Mouse (Mus musculus) gastrocnemius, postnatal 14 days (tissue): ENCODE measurements around the gene Nkx2-5. TPM values are rescaled to one million over a fixed set of nuclear protein-coding genes. Genes with fewer than 3 reads are reported as not detected.
A peak's percentile ranks its signal among the peaks of the same experiment; 100 is the strongest.

Source experiments
- DNase-seq: peaks from one replicate; pipeline ENCODE4 v3.0.0; 2021; ENCODE audit warnings: mixed read lengths
- intact Hi-C: fragments of 180-260 bp; cut with DNase I; formaldehyde crosslinking; loops from one replicate; pipeline ENCODE4 v1.15.1; 2025; ENCODE audit warnings: low total_unique reads
- long read RNA-seq, 2 experiments: library from polyadenylated mRNA; stranded (forward); transcript quantifications; one replicate each; pipeline ENCODE4 v2.0.0; 2021
- total RNA-seq, 2 experiments: library from RNA; stranded (reverse); gene quantifications; 2 replicates each; pipeline ENCODE4 v1.2.3; 2021

The Nkx2-5 gene
- not detected for total RNA-seq
- long read RNA-seq, experiment 1, result 0 reads
- long read RNA-seq, experiment 2, result 0 reads

DNA sequence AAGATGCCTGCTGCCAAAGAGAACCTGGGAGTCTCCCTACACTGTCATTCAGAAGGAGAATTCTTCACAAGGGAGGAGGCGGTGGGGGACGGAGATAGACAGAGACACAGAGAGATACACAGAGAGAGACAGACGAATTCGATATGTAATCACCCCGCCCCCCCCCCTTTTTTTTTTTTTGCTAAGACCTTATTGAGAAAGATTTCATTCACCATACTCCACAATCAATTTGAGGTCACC lies at the start of gene Nkx2-5:
Gene Nkx2-5, minus strand, starts transcription at position 101 of the 240 bp plus-strand sequence.
- intact Hi-C loops, result no loop called here
- DNase-seq, result no peak

DNA sequence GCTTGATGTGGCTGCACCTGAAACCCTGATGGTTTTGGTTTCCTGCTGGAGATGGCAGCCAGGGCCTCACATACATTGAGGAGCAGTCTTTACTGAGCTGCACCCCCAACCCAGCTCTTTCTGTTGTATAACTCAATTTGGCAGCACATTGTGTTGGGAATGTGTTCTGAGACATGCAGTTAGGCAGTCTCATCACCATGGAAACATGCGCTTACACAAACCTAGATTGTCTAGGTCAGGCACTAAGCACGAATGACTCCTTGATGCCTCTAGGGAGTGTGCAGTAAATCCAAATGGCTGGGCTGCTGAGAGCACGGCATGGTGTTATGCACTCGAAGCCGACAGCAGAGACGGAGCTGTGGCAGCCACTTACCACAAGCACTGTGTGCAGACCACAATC lies 49.5 kb upstream of the Nkx2-5 start:
- DNase-seq, result no peak
- intact Hi-C loops, result loop anchor here (10.0 kb wide), 1 partner anchor 440 kb away; no protein-coding TSS in a partner anchor

DNA sequence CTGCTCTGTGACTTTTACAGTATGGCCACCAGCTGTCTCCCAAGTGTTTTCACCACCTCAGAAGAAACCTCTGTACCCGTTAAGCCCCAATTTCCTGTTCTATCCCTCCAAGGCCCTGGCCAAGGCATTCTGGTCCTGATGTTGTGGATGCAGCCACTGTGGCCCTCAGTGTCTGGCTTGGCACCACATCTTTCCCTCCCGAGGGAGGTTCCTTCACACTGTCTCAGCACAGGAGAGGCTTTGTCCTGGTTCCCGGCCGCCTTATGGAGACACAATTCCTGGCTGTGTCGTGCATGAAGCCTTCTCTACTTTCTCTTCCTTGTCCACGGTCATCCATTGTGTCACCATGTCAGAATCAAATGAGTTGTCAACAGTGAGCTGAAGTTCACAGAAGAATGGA lies 48.7 kb upstream of the Nkx2-5 start:
- no peak for DNase-seq
- intact Hi-C loops, result loop anchor here (10.0 kb wide), 1 partner anchor 439 kb away; no protein-coding TSS in a partner anchor

DNA sequence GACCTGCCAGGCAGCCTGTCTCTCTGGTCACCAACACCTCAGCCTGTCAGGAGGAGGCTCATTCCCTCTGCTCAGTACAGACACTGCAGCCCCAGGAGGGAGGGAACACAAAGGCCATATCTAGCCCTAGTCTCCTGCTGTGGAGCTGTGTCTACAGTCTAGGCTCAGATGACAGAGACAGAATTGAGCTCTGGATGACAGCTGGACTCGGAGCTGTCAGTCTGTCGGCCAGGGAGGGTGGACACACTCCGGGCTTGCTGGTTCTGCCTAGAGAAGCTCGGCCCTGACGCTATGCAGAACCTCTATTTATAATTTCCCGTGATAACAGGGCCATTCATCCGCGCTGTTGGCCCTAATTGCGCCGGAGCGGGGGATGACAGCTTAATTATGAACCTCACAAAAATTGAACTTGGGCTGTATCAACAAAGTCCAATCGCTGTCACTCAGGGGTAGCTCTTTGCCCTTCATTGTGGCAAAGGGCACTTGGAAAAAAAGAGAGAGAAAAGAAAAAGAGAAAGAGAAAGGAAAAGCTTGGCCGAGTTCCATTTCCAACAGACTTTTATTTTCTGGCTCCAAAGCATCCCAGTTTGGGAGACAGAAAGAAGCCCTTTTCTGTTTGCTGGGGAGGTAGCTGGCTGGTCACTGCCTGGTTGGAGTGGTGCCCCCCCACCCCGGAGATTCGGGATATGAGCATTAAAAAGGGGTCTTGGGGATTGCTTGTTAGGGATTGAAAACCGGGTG lies 48.0 kb upstream of the Nkx2-5 start:
- DNase-seq, result no peak
- intact Hi-C loops, result loop anchor here (10.0 kb wide), 1 partner anchor 438 kb away; no protein-coding TSS in a partner anchor

DNA sequence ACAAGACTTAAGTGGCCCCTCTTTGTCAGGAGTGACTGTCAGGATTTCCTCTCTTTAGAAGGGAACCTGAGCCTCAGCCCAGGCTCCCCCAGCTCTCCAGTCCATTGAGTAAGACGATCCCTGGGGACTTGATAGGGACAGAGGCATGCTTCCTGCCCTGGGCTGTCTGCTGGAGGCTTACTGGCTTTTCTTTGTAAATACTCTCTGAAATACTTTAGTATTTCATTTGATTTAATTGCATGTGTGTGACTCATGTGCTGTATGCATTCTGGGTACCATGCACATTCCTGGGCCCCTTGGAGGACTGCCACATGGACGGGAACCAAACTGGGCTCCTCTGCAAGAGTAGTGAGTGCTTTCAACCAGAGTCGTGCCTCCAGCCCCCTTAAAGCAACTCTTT lies 43.1 kb upstream of the Nkx2-5 start:
- intact Hi-C loops, result loop anchor here (5.0 kb wide), 1 partner anchor 231 kb away; no protein-coding TSS in a partner anchor
- DNase-seq, result no peak

DNA sequence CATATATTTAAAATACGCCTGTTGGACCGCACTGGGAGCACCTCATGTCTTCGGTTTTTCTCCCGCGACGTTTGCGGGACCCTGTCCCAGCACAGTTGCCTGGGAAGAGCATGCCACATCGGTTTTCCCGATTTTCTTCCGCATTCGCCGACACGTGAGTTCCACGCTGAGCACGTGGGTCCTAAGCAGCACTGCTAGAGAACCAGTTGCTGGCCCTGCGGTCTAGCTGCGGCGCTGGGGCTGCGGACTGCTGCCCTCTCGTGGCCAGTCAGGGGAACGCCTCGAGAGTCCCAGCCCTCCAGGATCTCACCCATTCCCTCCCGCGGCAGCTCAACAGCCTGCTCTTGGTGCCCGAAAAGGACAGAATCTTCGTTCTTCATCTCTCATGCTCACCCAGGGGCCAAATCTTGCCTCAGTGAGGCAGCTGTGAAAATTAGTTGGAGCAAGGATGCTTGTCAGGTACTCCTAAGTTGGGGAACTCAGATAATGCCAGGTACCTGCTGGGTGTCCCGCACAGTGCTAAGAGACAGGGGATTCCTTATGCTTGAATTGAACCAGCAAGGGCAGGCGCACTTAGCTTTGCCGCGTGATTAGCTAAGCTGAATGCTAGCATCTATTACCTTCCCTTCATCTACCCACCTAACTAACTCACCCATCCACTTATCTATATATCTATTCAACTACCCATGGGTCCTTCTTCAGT lies 41.4 kb upstream of the Nkx2-5 start:
- intact Hi-C loops, result loop anchor here (5.0 kb wide), 1 partner anchor 229 kb away; no protein-coding TSS in a partner anchor
- peak; percentile 87 for DNase-seq

DNA sequence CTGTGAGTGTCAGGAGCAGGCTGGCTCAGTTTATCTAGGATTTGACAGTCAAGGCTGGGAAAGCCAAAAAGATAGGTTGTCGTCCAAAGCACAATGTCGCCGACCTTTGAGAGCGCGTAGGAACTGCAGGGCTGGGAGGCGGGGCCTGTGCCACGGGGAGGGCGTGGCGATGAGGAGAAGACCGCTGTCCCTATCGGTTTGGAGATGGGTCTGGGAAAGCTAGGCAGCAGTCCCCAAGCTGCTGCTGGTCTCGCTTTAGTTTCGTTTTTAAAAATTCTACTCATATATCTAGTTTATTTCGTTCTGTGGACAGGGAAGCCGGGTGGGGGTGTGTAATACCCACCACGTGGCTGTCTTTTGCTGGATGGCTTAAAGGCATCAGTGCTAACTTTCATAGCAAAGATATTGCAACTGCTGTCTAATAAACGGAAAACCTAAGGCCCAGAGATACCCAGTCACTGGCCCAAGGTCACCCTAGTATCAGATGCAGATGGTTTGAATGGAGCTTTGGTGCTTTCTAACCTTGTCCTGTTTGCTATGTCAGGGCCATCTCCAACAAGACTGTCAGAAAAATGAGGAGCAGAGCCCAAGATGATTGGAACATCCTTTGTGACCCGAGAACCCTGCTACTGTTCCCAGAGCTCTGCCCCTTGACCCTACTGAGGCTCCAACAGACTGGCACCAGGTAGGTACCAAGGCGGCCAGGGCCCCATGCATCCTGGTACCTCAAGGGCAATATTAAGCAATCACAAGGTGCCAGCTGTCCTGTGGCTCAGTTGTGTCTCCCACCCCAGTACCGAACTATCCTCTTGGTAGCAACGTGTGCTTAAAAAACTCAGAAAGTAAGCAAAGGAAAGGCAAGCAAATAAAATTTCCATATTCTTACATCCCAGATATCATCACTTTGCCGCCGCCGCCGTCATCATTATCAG lies 40.5 kb upstream of the Nkx2-5 start:
- intact Hi-C loops, result loop anchor here (2.0 to 5.0 kb wide), 2 partner anchors 92 to 228 kb away; no protein-coding TSS in a partner anchor
- peak; percentile 85 for DNase-seq

DNA sequence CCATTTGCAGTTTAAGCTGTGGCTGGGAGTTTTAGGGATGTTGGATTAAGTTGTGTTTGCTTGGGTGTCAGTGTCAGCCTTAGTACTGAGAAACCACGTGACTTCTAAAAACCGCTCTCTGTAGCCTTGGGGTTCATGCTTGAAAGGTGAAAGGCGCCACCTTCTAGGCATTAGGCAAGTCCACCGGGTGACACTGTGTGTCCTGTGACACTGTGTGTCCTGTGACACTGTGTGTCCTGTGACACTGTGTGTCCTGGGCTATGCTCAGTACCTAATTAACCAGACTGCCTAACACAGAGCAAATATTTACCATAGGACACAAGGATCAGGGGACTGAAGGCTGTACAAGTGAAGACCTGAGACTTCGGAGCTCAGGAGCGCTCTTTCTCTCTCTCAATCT lies 38.8 kb upstream of the Nkx2-5 start:
- no peak for DNase-seq
- intact Hi-C loops, result no loop called here

DNA sequence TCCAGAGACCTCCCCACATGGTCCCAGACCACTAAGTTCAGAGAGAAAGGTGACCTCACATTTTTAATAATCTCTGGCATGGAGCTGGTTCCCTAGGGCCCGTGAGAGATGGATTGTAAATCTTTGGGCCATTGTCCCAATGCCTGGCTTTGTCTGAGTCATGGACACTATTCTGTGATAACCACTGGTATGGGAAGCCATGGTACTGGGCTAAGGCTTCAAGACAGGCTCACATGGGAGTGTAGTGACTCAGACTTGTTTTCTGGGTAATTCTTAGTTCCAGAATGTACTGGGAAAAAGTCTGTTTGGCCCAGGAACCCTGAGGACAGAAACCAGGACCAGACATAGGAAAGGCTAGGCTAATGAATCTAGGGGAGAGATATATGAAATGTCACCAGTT lies 37.9 kb upstream of the Nkx2-5 start:
- intact Hi-C loops, result no loop called here
- no peak for DNase-seq

DNA sequence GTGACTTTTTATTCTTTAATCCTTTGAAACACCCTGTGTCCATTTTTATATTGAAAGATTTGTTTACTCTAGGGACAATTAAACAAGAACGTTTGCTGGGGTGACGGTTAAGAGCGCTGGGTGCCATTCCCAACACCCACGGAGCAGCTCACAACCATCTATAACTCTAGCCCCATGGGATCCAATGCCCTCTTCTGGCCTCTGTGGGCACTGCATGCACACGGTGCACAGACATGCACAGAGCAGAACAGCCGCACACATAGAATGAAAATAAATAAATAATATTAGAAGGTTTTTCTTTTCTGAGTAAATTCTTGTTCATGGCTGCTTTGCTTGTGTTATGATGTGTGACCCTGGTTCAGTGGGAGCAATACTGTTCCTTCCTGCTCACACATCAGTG lies 34.4 kb upstream of the Nkx2-5 start:
- intact Hi-C loops, result no loop called here
- DNase-seq, result no peak

DNA sequence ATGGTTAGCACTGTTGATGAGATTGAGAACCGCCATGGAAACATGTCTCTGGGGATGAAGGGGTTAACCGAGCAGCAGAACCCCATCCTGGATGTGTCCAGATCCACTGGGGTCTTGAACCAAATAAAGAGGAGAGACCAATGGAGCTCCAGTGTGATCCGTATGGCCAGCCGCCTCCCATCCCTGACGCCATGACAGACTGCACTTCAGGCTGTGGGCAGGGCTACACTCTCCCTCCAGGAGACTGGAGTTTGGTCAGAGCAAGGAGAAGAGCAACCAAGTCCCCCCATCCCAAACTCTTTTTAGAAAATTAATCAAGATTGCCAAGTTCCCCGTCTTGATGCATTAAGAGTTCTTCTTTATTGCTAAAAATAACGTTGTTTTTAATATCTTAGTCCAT lies 33.1 kb upstream of the Nkx2-5 start:
- no peak for DNase-seq
- intact Hi-C loops, result no loop called here

DNA sequence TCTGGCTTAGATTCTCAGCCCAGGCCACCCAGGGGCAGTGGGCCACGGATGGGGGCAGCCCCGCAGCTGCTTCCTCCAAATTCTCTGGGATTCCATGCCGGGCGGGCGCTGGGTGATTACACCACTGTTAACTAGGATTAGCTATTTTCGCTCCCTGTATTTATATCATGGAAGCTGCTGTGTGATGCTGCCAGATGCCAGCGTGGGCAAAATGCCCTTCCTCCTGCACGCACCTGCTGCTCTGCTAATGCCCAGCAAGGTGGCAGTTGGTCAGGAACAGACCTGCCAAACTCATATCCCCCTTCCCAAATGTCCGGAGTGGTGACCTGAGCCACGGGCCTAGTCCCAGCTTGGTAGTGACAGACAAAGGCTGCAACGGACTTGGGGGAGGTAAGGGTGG lies 29.7 kb upstream of the Nkx2-5 start:
- peak; percentile 15 for DNase-seq
- intact Hi-C loops, result no loop called here

DNA sequence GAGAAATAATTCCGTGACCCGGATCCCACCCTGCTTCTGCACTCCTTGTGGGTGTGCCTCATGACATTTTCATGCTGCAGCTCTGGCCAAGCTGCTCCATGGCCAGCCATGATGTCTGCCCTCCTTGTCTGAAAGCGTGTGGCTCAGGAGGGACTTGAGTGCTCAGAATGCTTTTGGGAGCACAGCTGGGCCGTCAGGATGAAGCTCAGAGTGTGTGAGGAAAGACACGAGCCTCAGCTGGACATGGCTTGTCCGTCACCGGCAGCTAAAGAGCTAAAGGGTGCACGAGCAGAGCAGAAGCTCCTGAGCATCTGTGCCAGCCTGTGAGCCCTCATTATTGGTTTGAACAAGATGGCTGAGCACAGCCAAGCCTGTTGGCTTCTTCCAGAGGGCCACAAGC lies 28.7 kb upstream of the Nkx2-5 start:
- intact Hi-C loops, result no loop called here
- DNase-seq, result no peak

DNA sequence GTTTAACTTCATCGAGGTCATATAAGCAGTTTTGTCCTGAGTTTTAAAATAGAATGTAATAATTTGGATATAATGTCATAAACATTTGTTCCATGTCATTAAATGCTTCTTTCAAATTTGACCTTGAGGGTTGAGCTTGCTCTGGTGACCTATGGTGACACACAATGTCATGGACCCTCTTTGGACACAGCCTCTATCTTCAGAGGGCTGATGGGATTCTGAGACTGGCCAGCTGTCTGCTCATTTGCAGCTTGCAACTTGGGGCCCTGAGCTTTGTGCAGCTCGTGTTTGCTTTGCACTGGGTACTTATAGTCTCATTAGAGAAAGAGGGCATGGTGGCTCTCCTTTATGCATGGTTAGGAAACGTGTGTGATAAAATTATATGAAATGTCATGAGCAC lies 28.1 kb upstream of the Nkx2-5 start:
- no peak for DNase-seq
- intact Hi-C loops, result no loop called here

DNA sequence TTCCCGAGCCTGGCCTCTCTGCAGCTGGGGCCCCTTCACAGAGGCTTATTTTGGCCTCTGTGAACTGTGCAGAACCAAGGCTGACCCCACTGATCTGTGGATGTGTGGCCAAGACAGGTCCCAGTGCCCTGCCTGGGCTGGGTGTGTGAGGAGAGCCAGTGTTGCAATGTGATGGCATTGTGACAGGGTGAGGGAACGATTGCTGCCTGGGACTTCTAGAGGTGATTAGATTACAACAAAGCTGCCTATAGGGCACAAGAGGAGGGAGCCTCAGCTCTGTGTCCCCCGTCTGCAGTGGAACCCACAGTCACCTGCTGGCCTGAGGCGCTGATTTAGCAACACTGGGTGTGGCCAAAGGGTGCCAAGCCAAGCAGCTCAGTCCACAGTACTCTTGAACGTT lies 23.9 kb upstream of the Nkx2-5 start:
- intact Hi-C loops, result no loop called here
- DNase-seq, result no peak

DNA sequence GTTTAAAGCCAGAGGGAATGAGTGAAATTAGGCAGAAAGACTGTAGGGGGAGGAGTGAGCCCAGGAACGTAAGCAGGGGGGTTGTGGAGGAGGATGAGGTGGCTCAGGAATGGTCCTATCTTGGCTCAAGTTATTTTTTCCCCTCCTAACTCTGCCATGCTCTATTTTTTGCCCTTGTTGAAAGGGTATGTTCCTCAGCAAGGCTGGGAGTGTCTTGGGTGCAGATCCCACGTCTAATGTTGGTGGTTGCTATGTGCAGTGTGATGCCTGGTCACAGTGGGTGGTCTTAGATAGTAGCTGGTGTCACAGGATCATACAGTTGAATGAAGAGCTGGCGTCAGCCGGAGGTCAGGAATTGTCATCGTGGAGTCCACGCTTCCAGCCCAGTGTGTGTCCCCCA lies 20.3 kb upstream of the Nkx2-5 start:
- no peak for DNase-seq
- intact Hi-C loops, result no loop called here

DNA sequence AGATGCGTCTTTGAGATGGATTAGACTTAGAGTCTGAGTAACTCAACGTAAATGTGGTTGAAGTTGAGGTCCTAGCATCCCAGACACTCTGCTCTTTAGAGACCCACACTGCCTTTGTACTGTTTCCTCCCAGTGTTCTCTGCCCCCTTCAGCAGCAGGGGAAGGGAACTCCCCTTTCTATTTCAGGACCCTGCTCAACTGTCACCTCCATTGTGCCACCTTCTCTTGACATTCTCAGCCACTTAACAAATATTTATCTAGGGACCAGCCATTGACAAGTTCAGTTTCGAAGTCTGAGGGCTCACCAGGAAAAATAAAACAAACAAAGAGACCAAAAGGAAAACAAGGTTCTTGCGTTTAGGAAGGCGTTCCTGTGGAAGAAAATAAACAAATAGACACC lies 19.5 kb upstream of the Nkx2-5 start:
- intact Hi-C loops, result no loop called here
- DNase-seq, result no peak

DNA sequence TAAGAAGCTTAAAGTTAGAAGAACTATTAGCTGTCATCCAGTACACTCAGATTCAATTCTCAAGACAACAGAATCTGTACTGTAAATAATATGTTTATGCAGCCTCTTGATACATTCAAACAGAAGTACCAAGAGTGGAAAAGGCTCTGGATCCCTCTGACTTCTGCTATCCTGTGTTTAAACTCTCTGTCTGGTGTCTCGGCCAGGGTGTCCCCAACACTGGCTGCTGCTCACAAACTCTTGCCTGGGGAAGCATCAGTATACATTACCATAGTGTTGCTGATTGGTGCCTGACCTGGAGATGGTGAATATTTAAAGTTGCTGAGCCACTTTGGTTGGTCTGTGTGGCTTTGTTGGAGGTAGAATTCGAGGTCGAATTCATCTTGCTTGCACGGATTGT lies 17.0 kb upstream of the Nkx2-5 start:
- intact Hi-C loops, result no loop called here

DNA sequence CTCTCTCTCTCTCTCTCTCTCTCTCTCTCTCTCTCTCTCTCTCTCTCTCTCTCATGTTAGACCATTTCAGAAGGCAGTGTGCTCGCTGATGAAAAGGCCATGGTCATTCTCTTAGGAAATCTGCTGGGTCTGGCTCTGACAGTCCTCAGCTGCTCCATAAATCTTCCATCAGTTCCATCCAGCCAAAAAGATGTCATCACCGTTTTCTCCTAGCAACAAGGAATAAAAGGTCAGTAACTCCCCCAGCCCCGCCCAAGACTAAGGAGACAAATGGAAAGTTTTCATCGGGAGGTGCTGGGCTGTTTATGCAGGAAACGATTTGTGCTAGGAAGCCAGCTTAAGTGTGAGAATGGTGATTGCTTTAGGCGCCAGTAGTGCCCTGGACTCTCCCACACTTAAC lies 16.6 kb upstream of the Nkx2-5 start:
- peak; percentile 15 for DNase-seq
- intact Hi-C loops, result no loop called here

More for the DNA sequence above, 17.0 kb upstream of the Nkx2-5 start:
- DNase-seq, result no peak

DNA sequence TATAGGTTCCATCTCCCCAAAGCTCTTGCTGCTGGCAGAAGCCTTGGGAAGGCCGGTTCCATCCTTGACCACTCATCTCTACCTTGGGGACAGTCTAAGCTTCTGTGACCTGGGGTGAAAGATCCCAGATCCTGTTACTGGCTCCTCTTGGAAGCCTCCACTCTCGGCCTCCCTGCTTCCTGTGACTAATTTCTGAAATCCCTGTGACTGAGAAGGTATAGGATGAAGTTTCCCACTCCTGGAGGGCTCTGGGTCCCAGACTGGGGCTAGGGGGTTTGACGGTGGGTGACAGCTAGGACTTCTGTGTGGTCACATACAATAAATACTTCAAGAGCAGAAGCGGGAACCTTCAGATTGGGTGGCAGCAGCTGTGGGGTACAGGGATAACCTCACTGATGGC lies 16.1 kb upstream of the Nkx2-5 start:
- intact Hi-C loops, result no loop called here
- no peak for DNase-seq
